Mouse (Mus musculus) gastrocnemius, adult 8-10 months (tissue): Measurements from ENCODE around the gene Tnrc6c. TPM values are rescaled to one million over a fixed set of nuclear protein-coding genes. Genes with fewer than 3 reads are reported as not detected.

Experiments used
- DNase-seq, 2 experiments: peaks; one replicate each; pipeline ENCODE4 v3.0.0; 2022; ENCODE audit warnings: low spot score in 2 of 2
- total RNA-seq, 4 experiments: library from RNA; stranded (reverse); gene quantifications; 2 replicates each; pipeline ENCODE4 v1.2.4; 2022

Gene Tnrc6c
- total RNA-seq, 4 experiments from 2014 or later = 17.0 to 20.8 (median 18.6) TPM

GRCm38 (mm10) chr11:117766275-117766674 is 112.2 kb downstream of the Tnrc6c start:
- DNase-seq = no peak

DNA sequence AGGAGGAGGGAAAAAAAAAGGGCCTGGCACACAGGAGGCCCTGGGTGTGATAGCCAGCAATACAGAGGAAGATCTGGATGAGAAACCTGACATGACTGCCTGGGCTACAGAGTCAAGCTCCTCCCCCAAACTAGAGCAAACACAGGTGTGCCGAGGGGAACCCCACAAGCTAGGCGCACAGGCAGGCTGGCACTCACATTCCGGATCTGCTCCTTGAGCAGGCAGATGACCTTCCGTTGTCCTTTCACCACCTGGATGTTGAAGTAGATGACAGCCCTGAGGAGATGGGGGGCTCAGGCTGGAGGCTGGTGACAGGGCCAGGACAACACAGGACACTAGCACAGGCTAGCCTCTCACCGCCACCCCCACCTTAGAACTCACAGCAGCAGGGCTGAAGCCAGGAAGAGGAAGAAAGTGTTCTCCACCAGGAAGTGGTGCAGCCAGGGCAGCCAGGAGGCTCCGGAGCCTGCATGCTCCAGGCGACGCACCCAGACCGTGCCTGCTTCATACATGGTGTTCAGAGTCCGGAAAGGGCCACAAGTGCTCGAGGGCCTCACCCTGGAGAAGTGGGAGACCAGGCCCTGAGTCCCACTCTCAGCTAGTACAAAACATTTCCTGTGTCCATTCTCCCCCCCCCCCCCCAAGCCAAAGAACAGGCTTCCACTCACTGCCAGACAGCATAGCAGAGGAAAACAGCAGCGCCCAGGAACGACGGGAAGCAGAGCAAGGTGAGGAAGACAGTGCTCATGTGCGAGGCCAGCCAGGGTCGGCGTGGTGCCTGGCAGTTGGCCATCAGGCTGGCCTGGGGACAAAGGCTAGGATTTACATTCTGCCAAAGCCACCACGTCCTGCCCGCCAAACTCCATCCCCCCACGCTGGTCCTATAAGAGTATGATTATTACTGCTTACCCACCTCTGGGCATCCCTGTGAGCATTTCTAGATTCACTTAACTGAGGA is 114.9 kb downstream of the Tnrc6c start:
- DNase-seq = no peak

DNA sequence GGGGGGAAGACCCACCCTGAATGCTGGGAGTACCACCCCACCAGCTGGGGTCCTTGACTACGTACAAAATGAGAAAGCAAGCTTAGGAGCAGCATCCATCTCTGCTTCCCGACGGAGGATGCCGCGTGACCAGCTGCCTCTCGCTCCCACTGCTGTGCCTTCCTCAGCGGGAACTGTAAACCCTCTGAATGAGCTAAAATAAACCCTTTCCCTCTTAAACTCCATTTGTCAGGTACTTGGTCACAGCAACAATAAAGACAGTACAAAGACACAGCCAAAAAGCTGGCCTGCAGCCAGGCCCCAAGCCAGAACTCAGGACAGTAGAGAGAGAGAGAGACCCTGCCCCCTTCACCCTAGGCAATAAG is 115.6 kb downstream of the Tnrc6c start:
- no peak for DNase-seq

- DNase-seq = no peak
Measured at GRCm38 (mm10) chr11:117770407-117770806, 116.3 kb downstream of the Tnrc6c start.

DNA sequence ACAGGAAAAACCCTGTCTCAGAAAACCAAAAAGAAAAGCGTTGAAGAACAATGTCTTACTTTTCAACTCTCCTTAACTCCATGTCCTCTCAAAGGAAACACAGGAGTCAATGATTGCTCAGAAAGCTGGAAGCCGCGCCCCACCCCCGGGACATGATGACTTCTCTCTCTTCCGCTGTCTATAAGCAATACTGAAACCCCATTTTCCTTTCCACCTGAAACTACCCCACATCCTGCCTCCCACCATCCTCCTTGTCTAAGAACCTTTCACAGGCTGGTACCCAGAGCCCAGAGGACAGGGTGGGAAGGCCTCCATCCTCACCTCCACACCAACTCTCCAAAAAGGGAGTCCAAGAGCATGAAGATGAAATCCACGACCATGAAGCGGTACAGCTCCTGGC is 118.3 kb downstream of the Tnrc6c start:
- DNase-seq = no peak

DNA sequence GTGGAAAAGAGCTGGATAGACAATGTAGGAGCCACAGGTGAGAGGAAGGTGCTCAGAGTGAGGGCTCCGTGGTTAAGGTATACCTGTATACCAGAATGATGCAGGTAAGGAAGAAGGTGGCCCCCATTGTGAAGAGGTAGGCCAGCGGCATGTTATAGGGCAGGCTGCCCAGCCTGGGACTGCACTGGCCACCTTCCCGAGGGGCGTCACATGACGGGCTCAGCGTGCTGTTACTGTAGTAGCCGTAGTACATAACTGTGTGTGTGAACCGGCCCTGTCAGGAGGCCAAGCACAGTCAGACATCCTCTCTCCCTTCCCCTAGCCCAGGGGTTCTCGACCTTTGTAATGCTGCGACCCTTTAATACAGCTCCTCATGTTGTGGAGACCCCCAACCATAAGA is 120.8 kb downstream of the Tnrc6c start:
- no peak for DNase-seq

GRCm38 (mm10) chr11:117775540-117775939 is 121.5 kb downstream of the Tnrc6c start:
- no peak for DNase-seq

DNA sequence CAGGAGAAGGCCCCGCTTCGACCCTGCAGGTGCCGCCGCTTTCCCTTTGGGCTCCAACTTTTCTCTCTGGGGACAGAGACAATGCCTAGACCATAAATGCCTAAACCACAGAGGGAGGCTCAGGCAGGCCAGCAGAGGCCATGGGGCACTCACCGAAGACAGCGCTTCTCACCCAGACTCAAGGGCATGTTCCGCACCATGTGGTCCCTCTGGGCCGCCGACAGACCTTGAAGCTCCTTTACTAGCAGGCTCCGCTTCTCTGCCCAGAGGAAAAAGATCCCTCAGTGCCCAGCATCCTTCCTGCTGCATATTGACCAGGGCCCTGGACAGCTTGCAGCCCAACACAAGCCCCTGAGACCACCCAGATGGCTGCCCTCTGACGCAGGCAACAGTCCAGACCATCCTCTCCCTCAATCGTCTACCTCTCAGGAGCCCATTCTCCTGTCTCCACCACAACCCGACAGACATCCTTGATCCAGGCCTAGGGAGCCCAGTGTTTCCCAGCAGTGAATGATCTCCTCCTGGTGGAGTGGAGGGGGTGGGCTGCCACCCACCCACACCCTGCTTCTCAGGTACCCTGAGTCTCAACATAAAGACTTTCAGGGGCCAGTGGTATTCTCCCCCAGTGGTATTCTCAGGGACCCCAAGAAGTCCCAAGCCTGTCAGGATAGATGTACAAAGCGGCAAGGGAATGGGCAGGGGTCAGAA is 122.2 kb downstream of the Tnrc6c start:
- no peak for DNase-seq

DNA sequence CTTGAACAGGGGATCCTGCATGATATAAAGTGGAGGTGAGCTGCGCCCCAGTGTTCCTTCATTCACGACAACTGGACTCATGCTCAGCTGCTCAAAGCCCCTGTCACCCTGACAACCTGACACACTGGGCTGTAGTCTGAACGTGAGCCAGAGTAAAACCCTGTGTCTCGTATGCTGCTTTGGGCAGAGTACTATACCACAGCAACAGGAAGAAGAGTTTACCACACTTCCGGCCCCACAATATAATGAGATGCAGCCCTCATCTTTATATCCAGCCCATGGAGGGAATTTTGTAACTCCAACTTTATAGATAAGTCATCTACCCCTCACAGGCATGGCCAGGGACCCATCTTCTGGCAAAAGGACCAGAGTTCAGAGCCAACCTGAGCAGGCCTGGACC is 123.0 kb downstream of the Tnrc6c start:
- no peak for DNase-seq

- DNase-seq = no peak
Measured at GRCm38 (mm10) chr11:117778031-117778430, 123.9 kb downstream of the Tnrc6c start.

- no peak for DNase-seq
Measured at GRCm38 (mm10) chr11:117778851-117779433, 124.9 kb downstream of the Tnrc6c start.

DNA sequence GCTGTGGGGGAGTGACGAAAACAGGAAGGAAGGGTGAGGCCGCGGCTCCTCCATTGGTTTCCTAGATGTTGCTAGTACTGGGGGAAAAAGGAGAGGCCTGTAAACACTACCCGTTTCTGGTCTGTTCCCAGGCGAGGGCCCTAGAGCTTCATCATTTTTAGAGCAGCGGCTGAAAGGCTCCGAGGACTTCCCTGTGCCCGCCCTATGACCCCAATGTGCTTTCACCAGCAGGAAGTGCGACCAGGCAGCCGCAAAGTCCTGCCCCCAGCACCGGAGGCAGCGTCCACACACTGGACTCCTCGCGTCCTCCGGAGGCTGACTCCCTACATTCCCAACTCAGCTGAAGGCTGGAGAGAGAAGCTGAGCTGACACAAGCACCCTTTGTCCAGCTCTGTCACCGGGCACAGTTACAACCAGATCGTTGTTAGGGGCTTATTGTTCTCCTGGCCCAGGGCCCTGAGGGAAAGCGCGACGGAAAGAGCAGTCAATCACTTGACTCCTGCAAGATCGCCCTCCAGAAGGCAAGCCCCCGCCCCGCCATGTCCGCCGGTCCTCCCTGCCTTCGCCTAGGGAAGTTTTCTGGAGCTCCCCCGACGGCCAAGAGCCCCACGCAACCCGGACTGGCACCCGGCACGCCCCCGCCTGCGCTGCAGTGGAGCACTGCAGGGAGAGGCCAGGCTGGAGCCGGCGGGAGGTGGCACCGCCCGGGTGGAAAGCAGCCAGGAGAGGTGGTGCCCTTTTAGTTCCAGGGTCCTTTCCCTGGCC is 125.5 kb downstream of the Tnrc6c start:
- DNase-seq = peak in 1 of 2 experiments; percentile 38

- no peak for DNase-seq
Measured at GRCm38 (mm10) chr11:117780199-117780515, 126.1 kb downstream of the Tnrc6c start.

- DNase-seq = peak; percentile 70 to 73
Measured at GRCm38 (mm10) chr11:117780582-117781111, 126.6 kb downstream of the Tnrc6c start.

DNA sequence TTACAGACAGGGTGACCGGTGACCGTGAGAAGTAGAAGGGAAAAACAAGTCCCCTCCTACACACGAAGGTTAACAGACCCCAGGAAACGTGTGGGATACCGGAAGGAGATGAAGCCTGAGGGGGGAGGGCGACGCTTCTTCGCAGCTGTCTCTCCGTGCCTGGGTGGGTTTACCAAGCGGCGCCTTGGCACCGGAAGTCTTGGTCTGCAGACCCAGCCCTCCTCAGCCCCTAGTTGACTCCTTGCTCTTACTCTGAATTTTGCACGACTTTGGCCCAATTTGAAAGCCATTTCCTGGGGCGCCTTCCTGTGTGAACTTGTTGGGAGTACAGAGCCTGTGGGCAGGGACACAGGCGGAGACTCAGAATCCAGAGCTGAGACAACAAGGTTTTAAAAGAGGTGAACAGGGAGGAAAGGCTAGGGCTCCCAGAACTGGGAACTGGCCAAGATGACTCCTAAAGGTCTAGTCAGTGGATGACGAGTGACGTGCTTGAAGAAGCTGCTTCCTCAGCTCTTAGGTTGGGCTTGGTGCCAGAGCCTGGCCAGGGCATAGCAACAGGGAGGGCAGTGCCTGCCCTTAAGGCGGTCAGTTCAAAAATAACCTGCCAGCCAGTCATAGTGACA is 127.2 kb downstream of the Tnrc6c start:
- DNase-seq = peak in 1 of 2 experiments; percentile 67

- DNase-seq = no peak
Measured at GRCm38 (mm10) chr11:117781993-117782704, 128.1 kb downstream of the Tnrc6c start, which contains the start of the genes Tmc8 and Tmc6. Gene Tmc8, plus strand, starts transcription at chr11:117782076. Gene Tmc6, minus strand, starts transcription at chr11:117782198.

- no peak for DNase-seq
Measured at GRCm38 (mm10) chr11:117782705-117783034, 128.6 kb downstream of the Tnrc6c start.

DNA sequence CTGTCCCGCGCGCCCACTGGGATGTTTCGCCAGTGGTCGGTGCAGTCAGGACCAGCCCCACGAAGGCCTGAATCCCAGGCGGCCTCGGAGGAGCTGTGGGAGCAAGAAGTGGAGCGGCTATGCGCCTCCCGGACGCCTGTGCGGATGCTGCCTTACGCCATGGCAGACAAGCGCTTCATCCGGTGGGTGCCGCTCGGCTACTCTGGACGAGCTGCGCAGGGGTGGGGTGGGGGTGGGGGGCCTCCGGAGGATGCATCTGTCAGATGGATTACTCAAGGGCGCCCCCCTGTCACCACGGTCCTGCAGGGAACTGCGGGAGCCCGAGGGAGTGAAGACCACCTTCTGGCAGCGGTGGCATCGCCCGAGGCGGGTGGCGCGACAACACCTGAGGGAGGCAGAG is 129.0 kb downstream of the Tnrc6c start:
- no peak for DNase-seq

- no peak for DNase-seq
Measured at GRCm38 (mm10) chr11:117783683-117784309, 129.7 kb downstream of the Tnrc6c start.

GRCm38 (mm10) chr11:117786294-117786693 is 132.2 kb downstream of the Tnrc6c start:
- peak in 1 of 2 experiments; percentile 48 for DNase-seq
